Mouse (Mus musculus) neural tube, embryonic 15.5 days (tissue): Measurements from ENCODE around the gene Spam1. TPM values are rescaled to one million over a fixed set of nuclear protein-coding genes. Genes with fewer than 3 reads are reported as not detected.

Experiments used
- ATAC-seq: fragments of 200-750 bp; cut with Nextera tagmentation; 2 replicates; pipeline ENCODE4 v1.8.0; 2017; ENCODE audit warnings: mild to moderate bottlenecking, moderate TSS enrichment, moderate library complexity; ENCODE audit not compliant: low FRiP score
- H3K27ac ChIP-seq: fragments of 300-500 bp; sonication (generic); replicated peaks from 2 replicates; pipeline ENCODE4 v1.5.1; 2015; ENCODE audit warnings: mild to moderate bottlenecking, inconsistent platforms
- H3K27me3 ChIP-seq: fragments of 300-500 bp; sonication (generic); replicated peaks from 2 replicates; pipeline ENCODE4 v1.6.1; 2015; ENCODE audit warnings: inconsistent platforms
- H3K36me3 ChIP-seq: fragments of 300-500 bp; sonication (generic); 2 replicates; pipeline ENCODE4 v1.6.1; 2015; ENCODE audit warnings: inconsistent platforms
- H3K4me1 ChIP-seq: fragments of 300-500 bp; sonication (generic); 2 replicates; pipeline ENCODE4 v1.6.1; 2015; ENCODE audit warnings: inconsistent platforms
- H3K4me2 ChIP-seq: fragments of 300-500 bp; sonication (generic); 2 replicates; pipeline ENCODE4 v1.6.1; 2015; ENCODE audit warnings: inconsistent platforms, mild to moderate bottlenecking, moderate library complexity
- H3K4me3 ChIP-seq: fragments of 300-500 bp; sonication (generic); replicated peaks from 2 replicates; pipeline ENCODE4 v1.5.1; 2015; ENCODE audit warnings: mild to moderate bottlenecking, inconsistent platforms
- H3K9ac ChIP-seq: fragments of 300-500 bp; sonication (generic); replicated peaks from 2 replicates; pipeline ENCODE4 v1.6.1; 2015; ENCODE audit warnings: mild to moderate bottlenecking, inconsistent platforms
- H3K9me3 ChIP-seq: fragments of 300-500 bp; sonication (generic); replicated peaks from 2 replicates; pipeline ENCODE4 v1.6.1; 2016; ENCODE audit warnings: inconsistent platforms
- WGBS: fragments of 180-500 bp; shearing (Covaris S2); methylation state at CpG from one replicate; pipeline ENCODE4 v1.1.7; 2015; ENCODE audit warnings: mixed read lengths; 5-methylcytosine and 5-hydroxymethylcytosine counted together
- polyA plus RNA-seq: library from polyadenylated mRNA; unstranded; fragments of >200 nt; fragmentation: Nextera tagmentation; extraction: Ambion mirVana; gene quantifications from 2 replicates; pipeline ENCODE4 v1.2.1, GENCODE M21; 2015

The Spam1 gene
- polyA plus RNA-seq, result not detected in 2 replicates

GRCm38 (mm10) chr6:24790888-24791287, at the start of gene Spam1:
Gene Spam1, plus strand, starts transcription at chr6:24791188.
- Histone ChIP-seq H3K9ac (no peak within 1 kb of the TSS), H3K4me1 (no peaks in the 10 kb centered on the region), H3K9me3 (no peaks in the 10 kb centered on the region), H3K4me2 (no peak within 1 kb of the TSS), H3K4me3 (no peak within 1 kb of the TSS), H3K36me3 (no peaks in the 10 kb centered on the region), H3K27ac (no peak within 1 kb of the TSS), H3K27me3 (no peaks in the 10 kb centered on the region)
- ATAC-seq, result no peak

- H3K27me3 ChIP-seq, result no peaks in the 10 kb centered on the region
- no peak within 1 kb of the TSS for H3K4me3 ChIP-seq
- ATAC-seq, result no peak
- no peak within 1 kb of the TSS for H3K4me2 ChIP-seq
- H3K4me1 ChIP-seq, result no peaks in the 10 kb centered on the region
- H3K27ac ChIP-seq, result no peak within 1 kb of the TSS
- H3K9ac ChIP-seq, result no peak within 1 kb of the TSS
- 83% methylated on average over 4 of the region's 4 CpGs for WGBS
- H3K9me3 ChIP-seq, result no peaks in the 10 kb centered on the region
- no peaks in the 10 kb centered on the region for H3K36me3 ChIP-seq
These were observed 43.0 kb upstream of the Spam1 start, which contains the start of gene Hyal4 for GRCm38 (mm10) chr6:24748029-24748428. Gene Hyal4, plus strand, starts transcription at chr6:24748329.

GRCm38 (mm10) chr6:24759281-24759680, 31.7 kb upstream of the Spam1 start:
- 95% methylated on average over 3 of the region's 3 CpGs for WGBS
- no peak overlapping the region for H3K9ac ChIP-seq
- H3K9me3 ChIP-seq, result no peaks in the 10 kb centered on the region
- H3K4me3 ChIP-seq, result no peak overlapping the region
- ATAC-seq, result no peak
- H3K36me3 ChIP-seq, result no peaks in the 10 kb centered on the region
- no peaks in the 10 kb centered on the region for H3K27me3 ChIP-seq
- no peaks in the 10 kb centered on the region for H3K4me1 ChIP-seq
- no peak overlapping the region for H3K27ac ChIP-seq
- H3K4me2 ChIP-seq, result no peak overlapping the region

GRCm38 (mm10) chr6:24766261-24766660, 24.7 kb upstream of the Spam1 start:
- Histone ChIP-seq H3K4me1 (no peaks in the 10 kb centered on the region), H3K9me3 (no peaks in the 10 kb centered on the region), H3K27ac (no peak overlapping the region), H3K36me3 (no peaks in the 10 kb centered on the region), H3K9ac (no peak overlapping the region), H3K4me3 (no peak overlapping the region), H3K4me2 (no peak overlapping the region), H3K27me3 (no peaks in the 10 kb centered on the region)
- 88% methylated on average over 2 of the region's 2 CpGs for WGBS
- ATAC-seq, result no peak

- no peaks in the 10 kb centered on the region for H3K27me3 ChIP-seq
- no peak for ATAC-seq
- WGBS, result 60% methylated on average over 2 of the region's 2 CpGs
- no peaks in the 10 kb centered on the region for H3K36me3 ChIP-seq
- no peak overlapping the region for H3K9ac ChIP-seq
- H3K4me3 ChIP-seq, result no peak overlapping the region
- H3K9me3 ChIP-seq, result no peaks in the 10 kb centered on the region
- H3K27ac ChIP-seq, result no peak overlapping the region
- no peaks in the 10 kb centered on the region for H3K4me1 ChIP-seq
- no peak overlapping the region for H3K4me2 ChIP-seq
These were observed 11.8 kb upstream of the Spam1 start for GRCm38 (mm10) chr6:24779182-24779581.

GRCm38 (mm10) chr6:24822070-24822469, 31.1 kb downstream of the Spam1 start:
- H3K27ac ChIP-seq, result no peak overlapping the region
- 58% methylated on average over 2 of the region's 2 CpGs for WGBS
- H3K27me3 ChIP-seq, result no peaks in the 10 kb centered on the region
- no peak overlapping the region for H3K4me2 ChIP-seq
- H3K9me3 ChIP-seq, result no peaks in the 10 kb centered on the region
- no peak overlapping the region for H3K4me3 ChIP-seq
- no peak for ATAC-seq
- H3K36me3 ChIP-seq, result no peaks in the 10 kb centered on the region
- H3K9ac ChIP-seq, result no peak overlapping the region
- no peaks in the 10 kb centered on the region for H3K4me1 ChIP-seq

Other genes starting within 250 kb of the Spam1 start
- gene Lmod2, start 193.4 kb upstream of the Spam1 start, polyA plus RNA-seq, result 0.32 TPM in 2 replicates
- 60.5 and 62.4 TPM in 2 replicates for gene Wasl, start 126.2 kb upstream of the Spam1 start, polyA plus RNA-seq
- not detected in 2 replicates for gene Hyal6, start 57.9 kb upstream of the Spam1 start, polyA plus RNA-seq
- gene Hyal4, start 42.9 kb upstream of the Spam1 start, polyA plus RNA-seq, result not detected in 2 replicates
- not detected in 2 replicates for gene Hyal5, start 66.8 kb downstream of the Spam1 start, polyA plus RNA-seq
- 4.4 and 4.7 TPM in 2 replicates for gene Tmem229a, start 165.1 kb downstream of the Spam1 start, polyA plus RNA-seq